Mouse (Mus musculus) ovary, postnatal 14 days (tissue): ENCODE measurements around the gene Nedd9.

Source experiments
- DNase-seq: peaks from one replicate; pipeline ENCODE4 v3.0.0; 2022; ENCODE audit warnings: low spot score

Nedd9 gene

GRCm38 (mm10) chr13:41343163-41343886 is 143.8 kb downstream of the Nedd9 start:
- no peak for DNase-seq

GRCm38 (mm10) chr13:41341422-41341821 is 145.7 kb downstream of the Nedd9 start:
- DNase-seq, result no peak

DNA sequence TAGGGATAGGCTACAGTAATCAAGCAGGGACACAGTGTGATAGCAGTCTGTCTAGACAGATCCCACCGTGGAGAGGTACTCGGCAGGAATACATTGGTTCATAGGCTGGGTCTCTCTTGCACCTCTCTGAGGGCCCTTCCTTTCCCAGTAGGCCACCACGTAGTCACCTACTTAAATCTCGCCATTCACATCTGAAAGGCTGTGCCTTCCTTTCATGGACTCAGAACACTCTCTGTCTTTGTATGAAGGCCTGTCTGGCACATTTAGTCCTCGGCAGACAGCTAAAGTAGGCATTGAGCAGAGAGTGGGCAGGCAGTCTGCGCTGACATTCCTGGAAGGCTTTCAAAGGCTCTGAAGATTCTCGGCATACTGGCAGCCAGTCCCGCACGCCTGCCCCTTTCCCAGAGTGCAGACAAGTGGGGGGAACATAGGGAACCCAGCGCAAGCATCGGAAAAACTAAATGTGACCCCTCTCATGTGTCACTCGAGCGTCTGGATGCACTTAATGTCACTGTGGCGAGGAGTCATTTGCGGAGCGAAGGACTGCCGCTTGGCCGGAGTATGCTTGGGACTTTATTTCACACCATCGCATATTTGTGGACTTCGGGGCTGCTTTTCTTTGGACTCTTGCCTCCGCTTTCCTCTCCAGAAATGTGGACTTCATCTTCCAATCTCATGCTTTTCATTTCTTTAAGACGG is 147.4 kb downstream of the Nedd9 start:
- DNase-seq, result no peak

- DNase-seq, result no peak
These were observed 148.0 kb downstream of the Nedd9 start for GRCm38 (mm10) chr13:41339195-41339594.

GRCm38 (mm10) chr13:41337407-41337806 is 149.8 kb downstream of the Nedd9 start:
- DNase-seq, result no peak

DNA sequence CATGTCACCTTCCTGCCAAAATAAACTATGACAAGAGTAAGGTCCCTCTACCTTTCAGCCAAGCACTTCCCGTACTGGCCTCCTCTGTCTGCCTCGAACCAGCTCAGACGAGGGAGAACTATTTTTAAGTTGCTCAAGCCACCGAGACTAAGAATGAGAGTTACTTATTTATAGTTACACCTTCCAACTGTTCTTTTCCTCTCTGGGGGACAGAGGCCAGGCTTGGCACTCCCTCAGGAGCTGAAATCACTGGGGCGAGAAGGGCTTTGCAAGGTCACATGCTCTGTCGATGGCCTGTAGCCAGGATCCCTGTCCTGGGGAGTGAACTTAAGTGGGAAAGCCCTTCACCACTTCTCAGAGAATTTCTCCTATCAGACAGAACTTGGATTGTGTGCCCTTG is 150.9 kb downstream of the Nedd9 start:
- peak; percentile 50 for DNase-seq

DNA sequence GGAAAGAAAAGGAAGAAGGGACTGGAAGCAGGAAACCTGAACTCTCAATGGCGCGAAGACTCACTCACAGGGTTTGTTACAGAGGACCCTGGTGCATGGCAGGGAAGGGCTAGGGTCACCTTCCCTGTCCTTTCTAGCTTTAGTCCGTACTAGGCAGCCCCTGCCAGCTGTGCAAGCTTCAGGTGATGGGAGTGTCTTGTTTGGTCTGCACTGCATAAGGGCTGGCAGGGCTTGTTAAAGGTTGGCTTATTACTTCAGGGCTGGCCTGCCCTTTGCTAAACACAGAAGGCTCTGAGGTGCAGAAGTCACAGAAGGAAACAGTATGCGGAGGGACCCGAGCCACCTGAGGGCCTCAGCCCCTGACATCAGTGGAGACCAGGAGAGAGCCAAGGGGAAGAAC is 151.4 kb downstream of the Nedd9 start:
- DNase-seq, result no peak

DNA sequence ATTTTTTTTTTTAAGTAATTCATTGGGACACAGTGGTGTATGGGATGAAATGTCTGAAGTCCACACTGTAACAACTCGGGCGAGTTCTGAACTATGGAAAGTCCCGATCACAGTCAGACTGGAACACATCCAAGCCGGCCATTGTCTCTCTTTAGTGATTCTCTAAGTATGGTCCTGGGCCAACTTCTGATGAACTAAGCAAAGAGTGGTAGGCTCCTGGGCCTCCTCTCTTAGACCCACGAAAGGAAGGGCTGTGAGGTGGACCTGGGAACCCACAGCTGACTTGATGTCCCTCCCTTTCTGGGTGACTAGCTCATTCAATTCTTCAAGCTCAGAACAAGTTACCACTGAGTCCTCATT is 152.5 kb downstream of the Nedd9 start:
- no peak for DNase-seq

GRCm38 (mm10) chr13:41333889-41334640 is 153.1 kb downstream of the Nedd9 start:
- DNase-seq, result no peak

- no peak for DNase-seq
These were observed 155.4 kb downstream of the Nedd9 start for GRCm38 (mm10) chr13:41331671-41332340.

GRCm38 (mm10) chr13:41330589-41331345 is 156.4 kb downstream of the Nedd9 start:
- DNase-seq, result no peak

GRCm38 (mm10) chr13:41330051-41330450 is 157.1 kb downstream of the Nedd9 start:
- no peak for DNase-seq

DNA sequence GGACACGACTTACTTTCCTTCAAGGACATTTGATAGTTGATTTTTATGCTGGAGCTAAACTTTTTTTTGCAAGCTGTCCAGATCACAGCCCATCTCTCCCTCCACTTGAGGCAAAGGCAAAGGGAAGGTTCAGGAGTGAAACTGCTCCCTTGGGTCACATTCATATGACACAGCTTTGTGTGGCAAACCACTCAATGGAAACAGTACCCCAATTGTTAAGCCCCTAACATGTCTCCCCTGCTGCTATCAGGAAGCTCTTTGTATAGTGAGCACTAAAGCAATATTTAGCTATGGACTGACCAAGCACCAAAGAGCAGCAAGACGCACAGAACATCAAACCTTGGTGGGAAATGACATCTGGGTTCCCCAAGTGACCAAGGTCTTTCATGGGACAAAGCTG is 158.7 kb downstream of the Nedd9 start:
- DNase-seq, result no peak

DNA sequence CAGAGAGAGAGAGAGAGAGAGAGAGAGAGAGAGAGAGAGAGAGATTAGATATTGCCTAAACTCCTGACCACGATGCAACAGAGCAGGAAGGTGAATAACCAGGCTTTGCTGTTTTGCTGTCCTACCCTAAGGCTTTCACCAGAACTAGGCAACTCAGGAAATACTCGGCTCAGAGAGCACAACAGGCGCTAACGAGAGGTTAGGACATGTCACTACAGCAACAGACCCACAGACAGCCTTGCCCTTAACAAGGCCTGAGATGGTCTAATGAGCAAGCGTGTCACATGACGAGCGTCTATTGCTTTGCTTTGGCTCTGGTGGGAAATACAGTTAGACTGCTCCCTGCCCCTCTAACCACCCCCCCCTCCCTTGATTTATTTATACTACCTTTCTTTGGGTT is 159.6 kb downstream of the Nedd9 start:
- DNase-seq, result no peak

GRCm38 (mm10) chr13:41326134-41326533 is 161.0 kb downstream of the Nedd9 start:
- no peak for DNase-seq

- no peak for DNase-seq
These were observed 161.8 kb downstream of the Nedd9 start for GRCm38 (mm10) chr13:41325346-41325745.

DNA sequence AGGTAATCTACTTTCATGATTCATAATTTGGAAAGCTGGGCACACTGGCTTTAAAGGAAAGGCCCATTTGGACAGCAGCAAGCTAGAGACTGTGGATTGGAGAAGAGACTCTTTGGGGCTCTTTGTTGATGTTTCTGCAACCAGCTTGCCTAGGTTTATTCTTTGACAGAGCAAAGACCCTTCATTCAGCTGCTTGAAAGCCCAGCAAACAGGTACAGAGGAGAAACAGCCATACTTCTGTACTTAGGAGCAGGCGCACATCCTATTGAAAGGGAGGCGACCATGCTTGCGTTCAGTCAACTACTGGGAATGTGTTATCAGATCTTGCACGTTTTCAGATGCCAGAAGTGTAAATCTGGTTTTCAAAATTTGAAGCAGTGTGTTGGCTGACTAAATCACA is 162.5 kb downstream of the Nedd9 start:
- no peak for DNase-seq

GRCm38 (mm10) chr13:41321433-41321832 is 165.7 kb downstream of the Nedd9 start:
- DNase-seq, result no peak

GRCm38 (mm10) chr13:41320749-41321148 is 166.4 kb downstream of the Nedd9 start:
- DNase-seq, result no peak

DNA sequence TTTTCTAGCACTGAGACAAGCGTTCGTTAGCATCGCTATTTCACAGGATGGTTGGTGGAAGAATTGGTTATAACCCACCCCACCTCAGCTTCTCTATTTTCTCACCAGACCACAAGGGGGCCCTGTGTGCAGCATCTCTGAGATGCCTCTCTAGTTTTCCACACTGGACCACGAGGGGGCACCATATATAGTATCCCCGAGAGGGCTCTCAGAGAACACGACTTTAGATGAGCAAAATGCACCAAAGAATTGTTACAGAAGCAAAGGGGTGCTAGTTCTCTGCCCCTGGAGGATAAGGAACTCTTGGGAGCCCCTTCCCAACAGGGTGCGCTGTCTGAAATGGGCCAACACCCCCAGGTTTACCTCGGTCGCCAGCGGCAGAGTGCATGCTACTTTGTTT is 184.4 kb downstream of the Nedd9 start:
- DNase-seq, result peak; percentile 79

GRCm38 (mm10) chr13:41300037-41300436 is 187.1 kb downstream of the Nedd9 start:
- no peak for DNase-seq

GRCm38 (mm10) chr13:41298996-41299395 is 188.2 kb downstream of the Nedd9 start:
- DNase-seq, result no peak
